Mouse (Mus musculus): ENCODE measurements around the gene 4931406C07Rik. TPM values are rescaled to one million over a fixed set of nuclear protein-coding genes. Genes with fewer than 3 reads are reported as not detected.
"Not testable (repeated sequence)": the region's sequence is repeated elsewhere in the genome, so short reads cannot be mapped to it uniquely, and the experiment has no call there.

Gene 4931406C07Rik
- polyA plus RNA-seq (2015; fragmentation: Nextera tagmentation; extraction: Ambion mirVana), result 8.7 and 11.0 TPM in 2 replicates

GRCm38 (mm10) chr9:15306398-15307119, at the start of gene 4931406C07Rik:
TSS of gene 4931406C07Rik (minus strand) at chr9:15306448.
- Histone ChIP-seq H3K9me3 (ENCODE audit: low read length) (no peaks in the 10 kb centered on the region), H3K27me3 (replicated peaks; ENCODE audit: insufficient read depth, low read length) (no peaks in the 10 kb centered on the region), H3K27ac (ENCODE audit: low read length) (peak within 1 kb of the TSS; percentile 92), H3K36me3 (ENCODE audit: insufficient read depth, low read length) (peaks cover 11% of the 10 kb centered on the region; the same call in 1 of the 2 replicates), H3K4me2 (replicated peaks; ENCODE audit: low read depth, low read length) (peak within 1 kb of the TSS; percentile 90), H3K9ac (replicated peaks; ENCODE audit: low read depth) (peak within 1 kb of the TSS; percentile 88), H3K4me1 (ENCODE audit: insufficient read depth, low read depth, low read length) (peaks cover 13% of the 10 kb centered on the region), H3K4me3 (ENCODE audit: low read depth, low read length) (peak within 1 kb of the TSS; percentile 82)
- ATAC-seq, result peak; percentile 63
- under 1% methylated on average over 35 of the region's 35 CpGs for WGBS
- TF ChIP-seq EP300 (IDR thresholded peaks at IDR 0.05) (no peak), CTCF (IDR thresholded peaks at IDR 0.05) (no peak)
- peak; percentile 33 for DNase-seq (ENCODE audit: low spot score)

- Histone ChIP-seq H3K9ac (replicated peaks; ENCODE audit: low read depth) (no peak overlapping the region), H3K27me3 (replicated peaks; ENCODE audit: insufficient read depth, low read length) (no peaks in the 10 kb centered on the region), H3K4me1 (ENCODE audit: insufficient read depth, low read depth, low read length) (no peaks in the 10 kb centered on the region), H3K27ac (ENCODE audit: low read length) (no peak overlapping the region), H3K4me2 (replicated peaks; ENCODE audit: low read depth, low read length) (no peak overlapping the region), H3K4me3 (ENCODE audit: low read depth, low read length) (no peak overlapping the region), H3K9me3 (ENCODE audit: low read length) (no peaks in the 10 kb centered on the region), H3K36me3 (ENCODE audit: insufficient read depth, low read length) (peaks cover 14% of the 10 kb centered on the region; the same call in 1 of the 2 replicates)
- no peak for ATAC-seq
- no peak for TF ChIP-seq CTCF (IDR thresholded peaks at IDR 0.05)
- TF ChIP-seq EP300 (IDR thresholded peaks at IDR 0.05), result no peak
- 74% methylated on average over 2 of the region's 2 CpGs for WGBS
- no peak for DNase-seq (ENCODE audit: low spot score)
Observed at GRCm38 (mm10) chr9:15349925-15350324, 43.7 kb upstream of the 4931406C07Rik start.

GRCm38 (mm10) chr9:15337776-15338175, 31.5 kb upstream of the 4931406C07Rik start:
- no peak for ATAC-seq
- H3K27me3 ChIP-seq (replicated peaks; ENCODE audit: insufficient read depth, low read length), result no peaks in the 10 kb centered on the region
- no peak overlapping the region for H3K9ac ChIP-seq (replicated peaks; ENCODE audit: low read depth)
- H3K4me1 ChIP-seq (ENCODE audit: insufficient read depth, low read depth, low read length), result no peaks in the 10 kb centered on the region
- H3K9me3 ChIP-seq (ENCODE audit: low read length), result no peaks in the 10 kb centered on the region
- WGBS, result 68% methylated on average over 4 of the region's 4 CpGs
- TF ChIP-seq EP300 (IDR thresholded peaks at IDR 0.05), result no peak
- TF ChIP-seq CTCF (IDR thresholded peaks at IDR 0.05), result no peak
- no peak overlapping the region for H3K4me2 ChIP-seq (replicated peaks; ENCODE audit: low read depth, low read length)
- no peak overlapping the region for H3K4me3 ChIP-seq (ENCODE audit: low read depth, low read length)
- peaks cover 26% of the 10 kb centered on the region for H3K36me3 ChIP-seq (ENCODE audit: insufficient read depth, low read length)
- no peak overlapping the region for H3K27ac ChIP-seq (ENCODE audit: low read length)
- no peak for DNase-seq (ENCODE audit: low spot score)

- 78% methylated on average over 2 of the region's 2 CpGs for WGBS
- H3K4me1 ChIP-seq (ENCODE audit: insufficient read depth, low read depth, low read length), result no peaks in the 10 kb centered on the region
- no peaks in the 10 kb centered on the region for H3K27me3 ChIP-seq (replicated peaks; ENCODE audit: insufficient read depth, low read length)
- ATAC-seq (no peak), DNase-seq (ENCODE audit: low spot score) (no peak)
- H3K9me3 ChIP-seq (ENCODE audit: low read length), result no peaks in the 10 kb centered on the region
- no peak overlapping the region for H3K4me2 ChIP-seq (replicated peaks; ENCODE audit: low read depth, low read length)
- H3K36me3 ChIP-seq (ENCODE audit: insufficient read depth, low read length), result peaks cover 40% of the 10 kb centered on the region; the same call in 1 of the 2 replicates
- no peak for TF ChIP-seq EP300 (IDR thresholded peaks at IDR 0.05)
- no peak for TF ChIP-seq CTCF (IDR thresholded peaks at IDR 0.05)
- no peak overlapping the region for H3K9ac ChIP-seq (replicated peaks; ENCODE audit: low read depth)
- no peak overlapping the region for H3K27ac ChIP-seq (ENCODE audit: low read length)
- no peak overlapping the region for H3K4me3 ChIP-seq (ENCODE audit: low read depth, low read length)
Observed at GRCm38 (mm10) chr9:15318170-15318742, 12.0 kb upstream of the 4931406C07Rik start.

- ATAC-seq, result no peak
- Histone ChIP-seq H3K27me3 (replicated peaks; ENCODE audit: insufficient read depth, low read length) (no peaks in the 10 kb centered on the region), H3K9ac (replicated peaks; ENCODE audit: low read depth) (no peak overlapping the region), H3K36me3 (ENCODE audit: insufficient read depth, low read length) (peaks cover 43% of the 10 kb centered on the region), H3K4me3 (ENCODE audit: low read depth, low read length) (no peak overlapping the region), H3K4me1 (ENCODE audit: insufficient read depth, low read depth, low read length) (no peaks in the 10 kb centered on the region), H3K4me2 (replicated peaks; ENCODE audit: low read depth, low read length) (no peak overlapping the region), H3K9me3 (ENCODE audit: low read length) (no peaks in the 10 kb centered on the region), H3K27ac (ENCODE audit: low read length) (no peak overlapping the region)
- DNase-seq (ENCODE audit: low spot score), result no peak
- WGBS, result 50% methylated on average over 5 of the region's 5 CpGs
- TF ChIP-seq EP300 (IDR thresholded peaks at IDR 0.05) (no peak), CTCF (IDR thresholded peaks at IDR 0.05) (no peak)
Observed at GRCm38 (mm10) chr9:15317223-15318169, 11.2 kb upstream of the 4931406C07Rik start.

- not testable (repeated sequence) for H3K4me2 ChIP-seq (replicated peaks; ENCODE audit: low read depth, low read length); DNase-seq (ENCODE audit: low spot score); ATAC-seq; H3K4me1 ChIP-seq (ENCODE audit: insufficient read depth, low read depth, low read length); H3K9ac ChIP-seq (replicated peaks; ENCODE audit: low read depth); H3K9me3 ChIP-seq (ENCODE audit: low read length); H3K27ac ChIP-seq (ENCODE audit: low read length); H3K27me3 ChIP-seq (replicated peaks; ENCODE audit: insufficient read depth, low read length); H3K4me3 ChIP-seq (ENCODE audit: low read depth, low read length)
- WGBS, result 100% methylated on average over 1 of the region's 2 CpGs
- H3K36me3 ChIP-seq (ENCODE audit: insufficient read depth, low read length), result peaks cover 40% of the 10 kb centered on the region
Observed at GRCm38 (mm10) chr9:15316296-15316695, 10.0 kb upstream of the 4931406C07Rik start.
